Mouse (Mus musculus) spleen, adult 2 months (tissue): ENCODE results near the gene H2afy2. TPM values are rescaled to one million over a fixed set of nuclear protein-coding genes. Genes with fewer than 3 reads are reported as not detected.

Source experiments
- DNase-seq, 2 experiments: peaks; one replicate each; pipeline versions ENCODE4 v3.0.0 to v3.0.0-alpha.2; 2012 to 2021; ENCODE audit warnings: low spot score in 2 of 2, low read depth in 1 of 2
- H3K27ac ChIP-seq: fragments of 200-500 bp; 2 replicates; pipeline ENCODE4 v1.5.1; 2012; ENCODE audit warnings: low read length, inconsistent platforms; ENCODE audit not compliant: insufficient read depth
- H3K27me3 ChIP-seq: fragments of 200-500 bp; 2 replicates; pipeline ENCODE4 v1.6.1; 2012; ENCODE audit warnings: mild to moderate bottlenecking, moderate library complexity, low read length, inconsistent platforms; ENCODE audit not compliant: control insufficient read depth, insufficient read depth
- H3K36me3 ChIP-seq: fragments of 200-500 bp; 2 replicates; pipeline ENCODE4 v1.6.1; 2012; ENCODE audit warnings: mild to moderate bottlenecking, low read length, inconsistent platforms; ENCODE audit not compliant: control insufficient read depth, insufficient read depth
- H3K4me1 ChIP-seq: fragments of 200-500 bp; 2 replicates; pipeline ENCODE4 v1.6.1; 2011; ENCODE audit warnings: inconsistent platforms; ENCODE audit not compliant: control insufficient read depth, insufficient read depth, insufficient read length
- H3K4me3 ChIP-seq: fragments of 200-500 bp; 2 replicates; pipeline ENCODE4 v1.5.1; 2011; ENCODE audit warnings: mild to moderate bottlenecking, inconsistent platforms; ENCODE audit not compliant: insufficient read depth, insufficient read length; ENCODE audit errors: extremely low read depth
- CTCF ChIP-seq: fragments of 200-500 bp; IDR thresholded peaks from 2 replicates; pipeline ENCODE4 v1.5.1; 2011; ENCODE audit warnings: mild to moderate bottlenecking, inconsistent platforms; ENCODE audit not compliant: insufficient read depth, insufficient read length, insufficient replicate concordance; ENCODE audit errors: extremely low read depth
- POLR2A ChIP-seq: fragments of 200-500 bp; IDR thresholded peaks from 2 replicates; pipeline ENCODE4 v1.6.1; 2011; ENCODE audit warnings: low read depth, low read length, inconsistent platforms
- WGBS: fragments of 180-500 bp; shearing (Covaris S2); methylation state at CpG from one replicate; pipeline ENCODE4 v1.1.7; 2018; 5-methylcytosine and 5-hydroxymethylcytosine counted together
- polyA plus RNA-seq: library from polyadenylated mRNA; depleted of rRNA; stranded (reverse); fragments of >200 nt; gene quantifications from 2 replicates; pipeline ENCODE4 v1.2.3, GENCODE M21; 2012

Gene H2afy2
- polyA plus RNA-seq, 1 experiment: 0.78 TPM

GRCm38 (mm10) chr10:61736671-61737078 lies 47.3 kb downstream of the H2afy2 start:
- Histone ChIP-seq H3K4me1 (no peaks in the 10 kb centered on the region), H3K36me3 (no peaks in the 10 kb centered on the region), H3K27ac (no peak overlapping the region), H3K27me3 (no peaks in the 10 kb centered on the region), H3K4me3 (no peak overlapping the region)
- TF ChIP-seq POLR2A: no peak
- TF ChIP-seq CTCF: no peak
- no peak for DNase-seq
- WGBS: 84% methylated on average over 10 of the region's 10 CpGs

GRCm38 (mm10) chr10:61734377-61734776 lies 49.6 kb downstream of the H2afy2 start:
- TF ChIP-seq POLR2A (no peak), CTCF (peak; percentile 50; the same call in 1 of the 2 replicates)
- H3K27ac ChIP-seq: no peak overlapping the region
- 50% methylated on average over 3 of the region's 3 CpGs for WGBS
- DNase-seq: no peak
- H3K4me3 ChIP-seq: no peak overlapping the region
- no peaks in the 10 kb centered on the region for H3K4me1 ChIP-seq
- no peaks in the 10 kb centered on the region for H3K27me3 ChIP-seq
- H3K36me3 ChIP-seq: no peaks in the 10 kb centered on the region

- WGBS: 88% methylated on average over 6 of the region's 6 CpGs
- no peak overlapping the region for H3K27ac ChIP-seq
- H3K27me3 ChIP-seq: no peaks in the 10 kb centered on the region
- no peak for TF ChIP-seq POLR2A
- TF ChIP-seq CTCF: no peak
- no peak for DNase-seq
- H3K36me3 ChIP-seq: no peaks in the 10 kb centered on the region
- H3K4me1 ChIP-seq: no peaks in the 10 kb centered on the region
- no peak overlapping the region for H3K4me3 ChIP-seq
Measured at GRCm38 (mm10) chr10:61730171-61730570, 53.8 kb downstream of the H2afy2 start.

GRCm38 (mm10) chr10:61729181-61729580 lies 54.8 kb downstream of the H2afy2 start:
- H3K4me1 ChIP-seq: no peaks in the 10 kb centered on the region
- H3K4me3 ChIP-seq: no peak overlapping the region
- H3K27me3 ChIP-seq: no peaks in the 10 kb centered on the region
- no peaks in the 10 kb centered on the region for H3K36me3 ChIP-seq
- DNase-seq: no peak
- no peak for TF ChIP-seq POLR2A
- TF ChIP-seq CTCF: no peak
- no peak overlapping the region for H3K27ac ChIP-seq
- 82% methylated on average over 11 of the region's 11 CpGs for WGBS

- Histone ChIP-seq H3K27ac (no peak overlapping the region), H3K4me1 (peaks cover 2% of the 10 kb centered on the region; the same call in 1 of the 2 replicates), H3K27me3 (no peaks in the 10 kb centered on the region), H3K4me3 (no peak overlapping the region), H3K36me3 (no peaks in the 10 kb centered on the region)
- 86% methylated on average over 6 of the region's 6 CpGs for whole genome bisulfite sequencing
- DNase-seq: no peak
- TF ChIP-seq CTCF (no peak), POLR2A (no peak)
Measured at GRCm38 (mm10) chr10:61723271-61723670, 60.7 kb downstream of the H2afy2 start.

GRCm38 (mm10) chr10:61722215-61722614 lies 61.7 kb downstream of the H2afy2 start:
- WGBS: 88% methylated on average over 3 of the region's 3 CpGs
- peaks cover 2% of the 10 kb centered on the region; the same call in 1 of the 2 replicates for H3K4me1 ChIP-seq
- H3K27ac ChIP-seq: no peak overlapping the region
- no peaks in the 10 kb centered on the region for H3K27me3 ChIP-seq
- TF ChIP-seq POLR2A (no peak), CTCF (no peak)
- H3K36me3 ChIP-seq: no peaks in the 10 kb centered on the region
- no peak for DNase-seq
- no peak overlapping the region for H3K4me3 ChIP-seq

- TF ChIP-seq POLR2A: no peak
- no peak for TF ChIP-seq CTCF
- H3K4me3 ChIP-seq: no peak overlapping the region
- H3K36me3 ChIP-seq: no peaks in the 10 kb centered on the region
- no peaks in the 10 kb centered on the region for H3K27me3 ChIP-seq
- H3K27ac ChIP-seq: no peak overlapping the region
- 92% methylated on average over 7 of the region's 7 CpGs for WGBS
- no peak for DNase-seq
- peaks cover 2% of the 10 kb centered on the region; the same call in 1 of the 2 replicates for H3K4me1 ChIP-seq
Measured at GRCm38 (mm10) chr10:61720331-61720730, 63.6 kb downstream of the H2afy2 start.
